Mouse (Mus musculus): Measurements from ENCODE around the gene Inppl1. TPM values are rescaled to one million over a fixed set of nuclear protein-coding genes. Genes with fewer than 3 reads are reported as not detected.

Gene Inppl1
- total RNA-seq (2023), result 14.9 and 24.8 TPM in 2 replicates

DNA sequence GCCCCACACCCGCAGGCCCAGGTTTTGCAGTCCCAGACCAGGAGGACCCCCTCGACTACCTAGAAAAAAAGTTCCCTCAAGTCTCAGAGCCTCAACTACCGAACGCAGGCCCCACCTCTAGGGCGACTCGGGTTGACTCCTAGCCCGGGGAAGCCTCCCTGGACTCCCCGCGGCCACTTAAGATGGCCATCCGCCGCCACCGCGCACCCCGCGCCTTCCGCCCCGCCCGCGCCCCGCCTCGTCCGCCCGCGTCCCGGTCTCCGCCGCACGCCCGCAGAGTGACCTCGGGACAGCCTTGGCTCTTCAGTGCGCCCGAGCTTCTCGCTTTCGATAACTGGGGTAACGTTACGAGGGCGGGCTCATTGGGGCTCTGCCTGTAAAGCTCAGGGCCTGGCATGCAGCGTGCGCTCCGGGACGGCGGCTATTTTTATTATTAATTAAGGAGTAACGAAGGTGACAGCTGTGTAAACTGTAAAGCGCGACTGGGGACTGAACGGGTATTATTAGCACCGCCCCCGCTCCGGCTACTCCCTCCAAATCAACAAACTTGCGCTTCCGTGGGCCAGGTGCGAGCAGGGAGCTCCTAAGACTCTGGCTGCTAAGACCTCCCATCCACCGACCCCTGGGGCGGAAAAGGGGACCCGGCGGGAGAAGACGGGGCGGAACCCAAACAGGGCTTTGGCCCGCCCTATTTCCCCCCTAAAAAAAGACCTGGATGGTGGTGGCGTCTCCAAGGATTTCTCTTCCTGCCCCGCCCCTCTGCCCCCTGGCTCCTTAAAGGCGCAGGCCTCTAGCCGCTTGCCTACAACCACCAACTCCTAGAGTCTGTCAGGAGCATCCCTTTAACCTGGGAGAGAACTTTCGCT, at the start of gene Inppl1:
Gene Inppl1, minus strand, starts transcription at position 624 of the 866 bp plus-strand sequence.

DNA sequence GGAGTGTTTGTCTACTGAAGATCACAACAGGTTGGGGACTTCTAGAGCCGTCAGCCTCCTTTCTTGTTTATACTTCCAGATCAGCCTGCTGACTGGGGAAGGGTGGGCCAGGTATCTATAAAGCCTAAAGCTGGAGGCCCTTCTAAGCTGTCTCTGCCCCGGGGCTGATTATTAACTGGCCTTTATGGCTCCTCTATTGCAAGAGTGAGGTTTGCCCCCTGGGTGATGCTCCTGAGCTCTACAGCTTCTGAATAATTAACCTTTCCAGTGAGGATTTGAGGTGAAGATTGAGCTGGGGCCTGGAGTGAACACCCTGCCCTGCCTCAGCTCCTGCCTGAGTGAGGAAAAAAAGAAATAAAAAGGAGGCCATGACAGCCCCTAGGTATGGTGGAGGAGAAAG, 32.6 kb upstream of the Inppl1 start, which contains the start of gene Folr1:
Gene Folr1, minus strand, starts transcription at position 160 of the 400 bp plus-strand sequence.

DNA sequence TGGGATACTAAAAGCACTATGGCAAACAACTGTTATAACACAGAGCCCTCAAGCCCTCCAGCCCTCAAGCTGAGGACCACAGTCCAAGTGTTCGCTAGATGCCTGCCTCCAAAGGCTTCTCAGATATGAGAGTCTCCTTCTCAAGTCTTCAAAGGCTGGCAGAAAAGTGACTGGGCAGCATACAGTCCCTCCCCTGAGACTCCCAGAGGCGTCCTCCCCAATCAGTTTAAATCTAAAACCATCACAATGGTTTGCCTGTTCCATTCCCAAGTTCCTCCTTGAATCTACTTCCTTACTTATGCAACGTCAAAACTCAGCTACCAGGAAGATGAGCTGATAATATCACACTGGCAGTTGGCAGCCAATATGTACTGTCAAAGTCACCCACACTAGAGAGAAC, 25.4 kb upstream of the Inppl1 start, which contains the start of gene Anapc15:
Gene Anapc15, plus strand, starts transcription at position 301 of the 400 bp plus-strand sequence.

DNA sequence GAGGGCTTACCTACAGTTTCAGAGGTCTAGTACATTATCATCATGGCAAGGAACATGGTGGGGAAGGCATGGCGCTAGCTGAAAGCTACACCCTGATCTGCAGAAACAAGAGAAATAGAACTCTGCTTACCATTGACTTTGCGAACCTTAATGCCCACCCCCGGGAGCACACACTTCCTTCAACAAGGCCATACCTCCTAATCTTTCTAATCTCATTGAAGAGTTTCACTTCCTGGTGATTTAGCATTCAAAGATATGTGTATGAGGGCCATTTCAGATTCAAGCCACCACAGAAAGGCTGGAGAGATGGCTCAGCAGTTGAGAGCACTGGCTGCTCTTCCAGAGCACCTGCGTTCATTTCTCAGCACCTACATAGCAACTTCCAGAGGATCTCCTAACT, 19.1 kb upstream of the Inppl1 start, which contains the start of gene Folr2:
Gene Folr2, minus strand, starts transcription at position 101 of the 400 bp plus-strand sequence.

DNA sequence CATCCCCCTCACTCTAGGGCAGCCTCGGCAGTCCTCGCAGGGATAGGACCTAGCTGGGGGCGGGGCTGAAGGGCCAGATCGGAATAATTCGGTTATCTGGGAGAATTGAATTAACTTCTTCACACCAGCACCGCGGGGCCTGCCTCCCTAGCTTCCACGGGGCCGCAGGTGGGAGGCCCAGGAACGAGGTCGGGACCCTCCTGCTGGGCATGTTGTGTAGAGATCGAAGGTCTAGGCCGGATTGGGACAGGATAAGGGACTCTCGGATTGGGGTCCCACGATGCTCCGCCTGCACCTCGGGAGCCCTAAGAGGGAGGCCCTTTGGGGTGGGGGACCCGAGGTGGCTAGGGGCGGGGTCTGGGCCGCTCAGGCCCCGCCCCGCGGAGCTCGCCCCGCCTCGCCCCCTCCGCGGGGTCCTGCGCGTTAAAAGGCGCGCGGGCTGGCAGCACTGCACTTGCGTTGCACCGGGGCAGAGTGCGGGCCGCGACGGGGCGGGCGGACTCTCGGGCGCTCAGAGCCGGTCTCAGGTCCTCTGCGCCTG, 20.1 kb downstream of the Inppl1 start, which contains the start of gene Phox2a:
Gene Phox2a, plus strand, starts transcription at position 453 of the 541 bp plus-strand sequence.

Other genes starting within 250 kb of the Inppl1 start
- 9.7 and 9.9 TPM in 2 replicates for gene Clpb, start 174.6 kb downstream of the Inppl1 start, total RNA-seq (2023)
- gene Phox2a, start 19.9 kb downstream of the Inppl1 start, total RNA-seq (2023), result not detected in 2 replicates
- 1.5 TPM in 1 of 2 replicates, not detected in the other for gene Folr2, start 19.0 kb upstream of the Inppl1 start, total RNA-seq (2023)
- 40.4 and 44.1 TPM in 2 replicates for gene Anapc15, start 25.5 kb upstream of the Inppl1 start, total RNA-seq (2023)
- gene Folr1, start 32.6 kb upstream of the Inppl1 start, total RNA-seq (2023), result not detected in 2 replicates
- 97.8 and 108 TPM in 2 replicates for gene Lamtor1, start 67.7 kb upstream of the Inppl1 start, total RNA-seq (2023)
- gene Tomt, start 68.1 kb upstream of the Inppl1 start, total RNA-seq (2023), result 0.18 TPM in 1 of 2 replicates, not detected in the other
- 0.51 and 1.1 TPM in 2 replicates for gene Lrrc51, start 95.7 kb upstream of the Inppl1 start, total RNA-seq (2023)
- 91.4 and 106 TPM in 2 replicates for gene Numa1, start 95.9 kb upstream of the Inppl1 start, total RNA-seq (2023)
- 28.7 and 30.3 TPM in 2 replicates for gene Il18bp, start 180.5 kb upstream of the Inppl1 start, total RNA-seq (2023)
- 12.0 and 16.0 TPM in 2 replicates for gene Rnf121, start 227.2 kb upstream of the Inppl1 start, total RNA-seq (2023)
- 6.9 and 8.8 TPM in 2 replicates for gene Xndc1, start 227.3 kb upstream of the Inppl1 start, total RNA-seq (2023)
- 0.54 and 1.1 TPM in 2 replicates for gene Xntrpc, start 227.5 kb upstream of the Inppl1 start, total RNA-seq (2023)
- 0.22 and 0.45 TPM in 2 replicates for gene Trpc2, start 244.9 kb upstream of the Inppl1 start, total RNA-seq (2023)